Mouse (Mus musculus) liver, embryonic 13.5 days (tissue): Measurements from ENCODE around the gene 4930402H24Rik. TPM values are rescaled to one million over a fixed set of nuclear protein-coding genes. Genes with fewer than 3 reads are reported as not detected.

Experiments
- ATAC-seq: fragments of 200-750 bp; cut with Nextera tagmentation; 2 replicates; pipeline ENCODE4 v1.8.0; 2017; ENCODE audit warnings: low read depth, mild to moderate bottlenecking, moderate number of reproducible peaks, moderate library complexity
- DNase-seq: peaks from one replicate; pipeline ENCODE4 v3.0.0; 2022
- H3K27ac ChIP-seq: fragments of 300-500 bp; sonication (generic); 2 replicates; pipeline ENCODE4 v1.5.1; 2015; ENCODE audit warnings: moderate library complexity, mild to moderate bottlenecking, inconsistent platforms
- H3K27me3 ChIP-seq: fragments of 300-500 bp; sonication (generic); 2 replicates; pipeline ENCODE4 v1.6.1; 2015; ENCODE audit warnings: mild to moderate bottlenecking, inconsistent platforms
- H3K36me3 ChIP-seq: fragments of 300-500 bp; sonication (generic); 2 replicates; pipeline ENCODE4 v1.6.1; 2015; ENCODE audit warnings: mild to moderate bottlenecking, inconsistent platforms
- H3K4me1 ChIP-seq: fragments of 300-500 bp; sonication (generic); replicated peaks from 2 replicates; pipeline ENCODE4 v1.6.1; 2015; ENCODE audit warnings: inconsistent platforms
- H3K4me2 ChIP-seq: fragments of 300-500 bp; sonication (generic); 2 replicates; pipeline ENCODE4 v1.6.1; 2015; ENCODE audit warnings: inconsistent platforms, mild to moderate bottlenecking, moderate library complexity
- H3K4me3 ChIP-seq: fragments of 300-500 bp; sonication (generic); replicated peaks from 2 replicates; pipeline ENCODE4 v1.5.1; 2015; ENCODE audit warnings: mild to moderate bottlenecking, inconsistent platforms
- H3K9ac ChIP-seq: fragments of 300-500 bp; sonication (generic); 2 replicates; pipeline ENCODE4 v1.6.1; 2015; ENCODE audit warnings: mild to moderate bottlenecking, inconsistent platforms
- H3K9me3 ChIP-seq: fragments of 300-500 bp; sonication (generic); replicated peaks from 2 replicates; pipeline ENCODE4 v1.6.1; 2016; ENCODE audit warnings: inconsistent platforms
- WGBS: fragments of 180-500 bp; shearing (Covaris S2); methylation state at CpG from one replicate; pipeline ENCODE4 v1.1.7; 2015; ENCODE audit not compliant: insufficient replicate concordance; 5-methylcytosine and 5-hydroxymethylcytosine counted together
- polyA plus RNA-seq: library from polyadenylated mRNA; unstranded; fragments of >200 nt; fragmentation: Nextera tagmentation; extraction: Ambion mirVana; gene quantifications from 2 replicates; pipeline ENCODE4 v1.2.1, GENCODE M21; 2015

Gene 4930402H24Rik
- polyA plus RNA-seq, 1 experiment from 2014 or later, result 10.2 TPM

- no peak for ATAC-seq
- Histone ChIP-seq H3K4me2 (no peak overlapping the region), H3K9me3 (no peaks in the 10 kb centered on the region), H3K27me3 (no peaks in the 10 kb centered on the region), H3K4me3 (no peak overlapping the region), H3K36me3 (peaks cover 27% of the 10 kb centered on the region), H3K4me1 (no peaks in the 10 kb centered on the region), H3K9ac (no peak overlapping the region), H3K27ac (no peak overlapping the region)
- no peak for DNase-seq
- 83% methylated on average over 3 of the region's 3 CpGs for WGBS
Measured at GRCm38 (mm10) chr2:130805146-130805545, 101.1 kb downstream of the 4930402H24Rik start.

GRCm38 (mm10) chr2:130803706-130804105 lies 102.5 kb downstream of the 4930402H24Rik start:
- peaks cover 21% of the 10 kb centered on the region for H3K36me3 ChIP-seq
- H3K9ac ChIP-seq, result no peak overlapping the region
- DNase-seq (no peak), ATAC-seq (no peak)
- WGBS, result 73% methylated on average over 25 of the region's 25 CpGs
- no peak overlapping the region for H3K4me3 ChIP-seq
- H3K9me3 ChIP-seq, result no peaks in the 10 kb centered on the region
- H3K27me3 ChIP-seq, result no peaks in the 10 kb centered on the region
- H3K4me2 ChIP-seq, result no peak overlapping the region
- H3K27ac ChIP-seq, result no peak overlapping the region
- no peaks in the 10 kb centered on the region for H3K4me1 ChIP-seq

DNA sequence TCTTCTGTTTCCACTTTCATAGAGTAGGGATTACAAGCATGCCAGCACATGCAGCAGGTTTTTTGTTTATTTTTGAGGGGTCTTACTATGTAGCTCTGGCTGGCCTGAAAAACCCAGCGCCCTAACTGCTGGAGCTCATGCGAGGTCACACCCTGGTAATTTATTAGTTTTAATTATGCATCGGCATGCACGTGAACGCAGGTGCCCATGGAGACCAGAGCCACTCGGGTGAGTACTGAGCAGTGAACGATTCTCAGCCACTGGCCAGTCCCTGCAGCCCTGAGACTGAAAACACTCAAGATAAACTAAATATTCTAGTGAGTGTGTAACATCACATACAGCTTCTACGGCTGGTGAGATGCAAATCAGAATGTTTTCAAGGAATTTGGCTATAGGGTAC lies 110.5 kb downstream of the 4930402H24Rik start:
- ATAC-seq (no peak), DNase-seq (no peak)
- no peak overlapping the region for H3K9ac ChIP-seq
- H3K4me3 ChIP-seq, result no peak overlapping the region
- no peaks in the 10 kb centered on the region for H3K4me1 ChIP-seq
- peaks cover 16% of the 10 kb centered on the region for H3K36me3 ChIP-seq
- H3K9me3 ChIP-seq, result no peaks in the 10 kb centered on the region
- no peak overlapping the region for H3K27ac ChIP-seq
- H3K4me2 ChIP-seq, result no peak overlapping the region
- WGBS, result 81% methylated on average over 8 of the region's 8 CpGs
- no peaks in the 10 kb centered on the region for H3K27me3 ChIP-seq

DNA sequence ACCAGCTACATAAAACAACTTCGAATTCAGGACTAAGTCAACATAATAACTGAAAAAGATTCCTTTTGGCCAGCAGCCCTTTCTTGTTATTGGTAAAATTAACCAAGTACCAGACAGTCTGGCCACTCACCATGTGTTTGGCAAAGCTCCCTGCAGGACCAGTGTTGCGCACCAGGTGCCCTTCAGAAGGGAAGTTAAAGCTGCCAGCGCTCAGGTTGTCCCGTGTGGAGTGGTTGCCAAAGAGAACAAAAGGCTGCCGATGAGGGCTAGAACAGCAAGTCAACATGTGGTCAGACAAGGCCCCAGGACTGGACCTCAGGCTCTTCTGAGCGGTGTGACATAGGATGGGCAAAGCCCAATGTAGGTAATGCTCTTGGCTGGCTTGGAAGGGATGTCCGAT lies 114.5 kb downstream of the 4930402H24Rik start:
- no peaks in the 10 kb centered on the region for H3K9me3 ChIP-seq
- H3K4me2 ChIP-seq, result no peak overlapping the region
- no peak for ATAC-seq
- no peaks in the 10 kb centered on the region for H3K4me1 ChIP-seq
- H3K27ac ChIP-seq, result no peak overlapping the region
- DNase-seq, result no peak
- H3K9ac ChIP-seq, result no peak overlapping the region
- no peaks in the 10 kb centered on the region for H3K27me3 ChIP-seq
- 85% methylated on average over 7 of the region's 7 CpGs for WGBS
- peaks cover 23% of the 10 kb centered on the region for H3K36me3 ChIP-seq
- H3K4me3 ChIP-seq, result no peak overlapping the region

DNA sequence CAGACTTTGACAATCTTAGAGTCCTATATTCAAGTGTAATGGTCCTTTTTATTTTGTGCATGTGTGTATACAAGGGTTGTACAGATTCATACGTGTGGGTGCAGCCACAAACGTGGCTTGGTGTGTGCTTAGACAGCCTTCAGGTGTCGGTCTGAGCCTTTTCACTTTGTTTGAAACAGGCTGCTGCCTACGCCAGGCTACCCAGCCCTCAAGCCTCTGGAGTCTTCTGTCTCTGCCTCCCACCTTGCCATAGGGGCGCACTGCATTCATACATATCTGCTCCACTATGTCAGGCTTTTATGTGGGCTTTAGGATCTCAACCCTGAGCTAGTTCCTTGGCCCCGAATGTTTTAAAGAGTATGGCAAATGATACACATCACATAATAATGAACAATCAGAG lies 116.6 kb downstream of the 4930402H24Rik start:
- Histone ChIP-seq H3K4me3 (no peak overlapping the region), H3K9me3 (no peaks in the 10 kb centered on the region), H3K27me3 (no peaks in the 10 kb centered on the region), H3K27ac (no peak overlapping the region), H3K4me2 (no peak overlapping the region), H3K4me1 (no peaks in the 10 kb centered on the region), H3K36me3 (peaks cover 23% of the 10 kb centered on the region), H3K9ac (no peak overlapping the region)
- WGBS, result 79% methylated on average over 6 of the region's 6 CpGs
- no peak for ATAC-seq
- DNase-seq, result no peak

GRCm38 (mm10) chr2:130789039-130789438 lies 117.2 kb downstream of the 4930402H24Rik start:
- H3K9me3 ChIP-seq, result no peaks in the 10 kb centered on the region
- H3K27ac ChIP-seq, result no peak overlapping the region
- DNase-seq (no peak), ATAC-seq (no peak)
- no peak overlapping the region for H3K4me2 ChIP-seq
- 64% methylated on average over 8 of the region's 8 CpGs for WGBS
- no peak overlapping the region for H3K4me3 ChIP-seq
- H3K4me1 ChIP-seq, result no peaks in the 10 kb centered on the region
- H3K36me3 ChIP-seq, result peaks cover 26% of the 10 kb centered on the region
- H3K9ac ChIP-seq, result no peak overlapping the region
- no peaks in the 10 kb centered on the region for H3K27me3 ChIP-seq

DNA sequence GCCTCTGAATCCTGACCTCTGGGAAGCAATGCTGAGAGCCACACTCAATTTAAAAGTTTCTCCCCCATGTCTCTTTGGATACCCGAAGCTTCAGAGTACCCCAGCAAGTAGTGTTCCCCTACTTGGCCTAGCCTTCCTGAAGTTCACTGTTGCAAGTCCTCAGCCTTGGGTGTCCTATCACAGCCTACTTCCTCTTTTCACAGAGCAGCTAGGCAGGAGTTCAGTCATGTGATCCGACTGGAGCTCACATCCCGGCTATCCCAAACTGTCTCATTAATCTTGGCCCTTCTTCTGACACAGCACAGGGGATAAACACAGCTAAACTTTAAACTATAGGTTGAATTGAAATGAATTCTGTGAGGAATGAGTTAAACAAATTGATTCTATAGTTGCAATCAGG lies 121.3 kb downstream of the 4930402H24Rik start:
- Histone ChIP-seq H3K9ac (no peak overlapping the region), H3K4me1 (no peaks in the 10 kb centered on the region), H3K4me2 (no peak overlapping the region), H3K27ac (no peak overlapping the region), H3K27me3 (no peaks in the 10 kb centered on the region), H3K4me3 (no peak overlapping the region), H3K36me3 (peaks cover 20% of the 10 kb centered on the region), H3K9me3 (no peaks in the 10 kb centered on the region)
- no peak for DNase-seq
- 26% methylated on average over 3 of the region's 3 CpGs for WGBS
- ATAC-seq, result no peak

DNA sequence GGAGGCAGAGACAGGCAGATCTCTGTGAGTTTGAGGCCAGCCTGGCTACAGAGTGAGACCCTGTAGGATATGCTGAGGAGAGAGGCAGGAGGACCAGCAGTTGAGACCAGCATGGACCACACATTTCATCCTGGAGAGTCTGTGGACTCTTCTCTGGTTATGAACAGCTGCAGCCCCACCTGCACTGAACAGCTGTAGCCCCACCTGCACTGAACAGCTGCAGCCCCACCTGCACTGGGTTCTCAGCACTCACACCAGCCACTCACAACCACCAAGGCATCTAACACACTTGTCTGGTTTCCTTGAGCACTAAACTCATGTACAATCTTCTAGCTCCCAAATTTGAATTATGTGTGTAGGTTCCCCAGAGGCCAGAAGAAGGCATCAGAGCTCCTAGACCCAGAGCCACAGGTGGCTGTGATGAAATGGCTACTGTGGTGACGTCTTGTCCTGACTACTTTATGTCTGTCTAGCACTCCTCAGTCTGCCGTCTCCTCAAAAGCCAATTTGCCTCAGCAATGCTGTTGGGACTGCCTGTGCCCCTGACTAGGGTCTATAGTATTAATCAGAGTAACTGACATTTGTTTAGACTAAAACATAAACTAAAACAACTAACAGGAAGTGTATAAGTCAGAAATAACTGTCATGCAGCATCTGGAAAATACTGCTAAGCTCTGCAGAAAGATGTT lies 125.4 kb downstream of the 4930402H24Rik start:
- no peaks in the 10 kb centered on the region for H3K4me1 ChIP-seq
- 63% methylated on average over 2 of the region's 2 CpGs for WGBS
- no peak overlapping the region for H3K4me3 ChIP-seq
- ATAC-seq, result no peak
- H3K9ac ChIP-seq, result no peak overlapping the region
- no peak for DNase-seq
- H3K27ac ChIP-seq, result no peak overlapping the region
- H3K36me3 ChIP-seq, result peaks cover 27% of the 10 kb centered on the region
- no peaks in the 10 kb centered on the region for H3K9me3 ChIP-seq
- H3K4me2 ChIP-seq, result no peak overlapping the region
- H3K27me3 ChIP-seq, result no peaks in the 10 kb centered on the region

DNA sequence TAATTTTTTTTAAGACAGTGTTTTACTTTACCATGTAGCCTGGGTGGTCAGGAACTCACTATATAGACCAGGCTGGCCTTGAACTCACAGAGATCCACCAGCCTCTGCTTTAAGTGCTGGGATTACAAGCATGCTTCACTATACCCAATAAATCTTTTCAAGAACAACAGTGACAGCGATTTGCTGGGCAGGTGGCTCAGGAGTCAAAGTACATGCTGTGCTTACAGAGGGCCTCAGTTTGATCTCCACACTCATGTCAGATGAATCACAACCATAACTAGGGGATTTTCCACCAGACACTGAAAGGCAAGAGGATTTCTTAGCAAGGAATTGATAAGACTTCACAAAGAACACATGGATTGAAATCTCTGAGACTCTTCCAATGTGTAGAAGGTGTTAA lies 126.3 kb downstream of the 4930402H24Rik start:
- WGBS, result 51% methylated on average over 1 of the region's 1 CpGs
- peaks cover 27% of the 10 kb centered on the region for H3K36me3 ChIP-seq
- no peak for DNase-seq
- H3K4me1 ChIP-seq, result no peaks in the 10 kb centered on the region
- H3K27me3 ChIP-seq, result no peaks in the 10 kb centered on the region
- H3K4me3 ChIP-seq, result no peak overlapping the region
- H3K9ac ChIP-seq, result no peak overlapping the region
- no peaks in the 10 kb centered on the region for H3K9me3 ChIP-seq
- H3K4me2 ChIP-seq, result no peak overlapping the region
- H3K27ac ChIP-seq, result no peak overlapping the region
- ATAC-seq, result no peak

GRCm38 (mm10) chr2:130776610-130777009 lies 129.6 kb downstream of the 4930402H24Rik start:
- Histone ChIP-seq H3K27ac (no peak overlapping the region), H3K4me1 (no peaks in the 10 kb centered on the region), H3K4me2 (no peak overlapping the region), H3K36me3 (peaks cover 20% of the 10 kb centered on the region), H3K9me3 (no peaks in the 10 kb centered on the region), H3K4me3 (no peak overlapping the region), H3K9ac (no peak overlapping the region), H3K27me3 (no peaks in the 10 kb centered on the region)
- no peak for ATAC-seq
- 71% methylated on average over 7 of the region's 7 CpGs for WGBS
- DNase-seq, result no peak

DNA sequence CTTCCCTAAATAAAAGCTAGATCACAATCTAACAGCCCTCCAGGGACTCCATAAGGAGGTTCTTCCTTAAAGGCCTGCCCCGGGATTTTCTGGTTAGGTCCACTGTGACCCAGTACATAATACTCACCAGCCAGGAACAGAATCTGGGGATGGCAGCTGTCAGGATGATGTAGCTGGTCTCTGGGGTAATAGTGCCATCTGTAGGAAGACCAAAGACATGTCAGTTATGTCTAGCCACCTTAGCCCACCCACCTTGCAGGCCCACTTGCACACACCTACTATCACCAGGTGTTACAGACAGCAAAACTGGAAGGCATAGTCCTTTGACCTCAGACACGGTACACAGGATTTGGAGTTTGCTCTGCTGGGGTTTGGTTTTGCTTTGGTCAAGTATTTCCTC lies 138.7 kb downstream of the 4930402H24Rik start:
- Histone ChIP-seq H3K27ac (no peak overlapping the region), H3K9ac (no peak overlapping the region), H3K36me3 (peaks cover 47% of the 10 kb centered on the region), H3K4me3 (no peak overlapping the region), H3K4me1 (no peaks in the 10 kb centered on the region), H3K9me3 (no peaks in the 10 kb centered on the region), H3K27me3 (no peaks in the 10 kb centered on the region), H3K4me2 (no peak overlapping the region)
- DNase-seq (no peak), ATAC-seq (no peak)
- 58% methylated on average over 2 of the region's 2 CpGs for WGBS

DNA sequence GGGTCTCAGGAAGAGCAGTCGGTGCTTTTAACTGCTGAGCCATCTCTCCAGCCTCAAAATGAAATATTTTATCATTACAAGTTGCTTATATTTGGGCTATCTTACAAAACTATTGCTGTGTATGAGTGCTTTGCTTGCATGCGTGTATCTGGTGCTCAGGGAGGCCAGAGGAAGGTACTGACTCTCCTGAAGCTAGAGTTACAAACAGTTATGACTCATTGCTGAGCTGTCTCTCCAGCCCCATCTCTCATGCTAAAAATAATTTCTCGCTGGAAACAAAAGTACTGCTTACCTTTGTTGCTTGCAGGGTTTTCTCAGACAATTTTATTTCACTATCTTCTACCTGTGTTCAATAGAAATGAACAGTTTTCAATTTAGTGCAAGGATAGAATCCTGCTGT lies 140.8 kb downstream of the 4930402H24Rik start:
- Histone ChIP-seq H3K9ac (no peak overlapping the region), H3K4me1 (no peaks in the 10 kb centered on the region), H3K4me3 (no peak overlapping the region), H3K4me2 (no peak overlapping the region), H3K36me3 (peaks cover 54% of the 10 kb centered on the region), H3K27me3 (no peaks in the 10 kb centered on the region), H3K9me3 (no peaks in the 10 kb centered on the region), H3K27ac (no peak overlapping the region)
- no peak for ATAC-seq
- DNase-seq, result no peak
- 77% methylated on average over 3 of the region's 3 CpGs for WGBS
